Mouse (Mus musculus) spleen, adult 2 months (tissue): ENCODE measurements around the gene Sytl3. TPM values are rescaled to one million over a fixed set of nuclear protein-coding genes. Genes with fewer than 3 reads are reported as not detected.
"Not testable (repeated sequence)": the region's sequence is repeated elsewhere in the genome, so short reads cannot be mapped to it uniquely, and the experiment has no call there.

ENCODE experiments used
- DNase-seq, 2 experiments: peaks; one replicate each; pipeline versions ENCODE4 v3.0.0 to v3.0.0-alpha.2; 2012 to 2021; ENCODE audit warnings: low spot score in 2 of 2, low read depth in 1 of 2
- H3K27ac ChIP-seq: fragments of 200-500 bp; 2 replicates; pipeline ENCODE4 v1.5.1; 2012; ENCODE audit warnings: low read length, inconsistent platforms; ENCODE audit not compliant: insufficient read depth
- H3K27me3 ChIP-seq: fragments of 200-500 bp; 2 replicates; pipeline ENCODE4 v1.6.1; 2012; ENCODE audit warnings: mild to moderate bottlenecking, moderate library complexity, low read length, inconsistent platforms; ENCODE audit not compliant: control insufficient read depth, insufficient read depth
- H3K36me3 ChIP-seq: fragments of 200-500 bp; 2 replicates; pipeline ENCODE4 v1.6.1; 2012; ENCODE audit warnings: mild to moderate bottlenecking, low read length, inconsistent platforms; ENCODE audit not compliant: control insufficient read depth, insufficient read depth
- H3K4me1 ChIP-seq: fragments of 200-500 bp; 2 replicates; pipeline ENCODE4 v1.6.1; 2011; ENCODE audit warnings: inconsistent platforms; ENCODE audit not compliant: control insufficient read depth, insufficient read depth, insufficient read length
- H3K4me3 ChIP-seq: fragments of 200-500 bp; 2 replicates; pipeline ENCODE4 v1.5.1; 2011; ENCODE audit warnings: mild to moderate bottlenecking, inconsistent platforms; ENCODE audit not compliant: insufficient read depth, insufficient read length; ENCODE audit errors: extremely low read depth
- CTCF ChIP-seq: fragments of 200-500 bp; IDR thresholded peaks from 2 replicates; pipeline ENCODE4 v1.5.1; 2011; ENCODE audit warnings: mild to moderate bottlenecking, inconsistent platforms; ENCODE audit not compliant: insufficient read depth, insufficient read length, insufficient replicate concordance; ENCODE audit errors: extremely low read depth
- POLR2A ChIP-seq: fragments of 200-500 bp; IDR thresholded peaks from 2 replicates; pipeline ENCODE4 v1.6.1; 2011; ENCODE audit warnings: low read depth, low read length, inconsistent platforms
- whole genome bisulfite sequencing: fragments of 180-500 bp; shearing (Covaris S2); methylation state at CpG from one replicate; pipeline ENCODE4 v1.1.7; 2018; 5-methylcytosine and 5-hydroxymethylcytosine counted together
- polyA plus RNA-seq: library from polyadenylated mRNA; depleted of rRNA; stranded (reverse); fragments of >200 nt; gene quantifications from 2 replicates; pipeline ENCODE4 v1.2.3, GENCODE M21; 2012

The Sytl3 gene
- polyA plus RNA-seq, 1 experiment = 3.8 TPM

GRCm38 (mm10) chr17:6630398-6630797 lies 28.5 kb upstream of the Sytl3 start:
- not testable (repeated sequence) for H3K36me3 ChIP-seq, H3K4me1 ChIP-seq, H3K4me3 ChIP-seq, H3K27ac ChIP-seq, H3K27me3 ChIP-seq, DNase-seq
- WGBS = 89% methylated on average over 4 of the region's 4 CpGs

- 92% methylated on average over 6 of the region's 6 CpGs for whole genome bisulfite sequencing
- not testable (repeated sequence) for H3K36me3 ChIP-seq, H3K27me3 ChIP-seq, H3K27ac ChIP-seq, H3K4me3 ChIP-seq, H3K4me1 ChIP-seq, DNase-seq
Observed at GRCm38 (mm10) chr17:6632850-6633249, 26.0 kb upstream of the Sytl3 start.

GRCm38 (mm10) chr17:6635781-6636180 lies 23.1 kb upstream of the Sytl3 start:
- not testable (repeated sequence) for H3K4me1 ChIP-seq, H3K4me3 ChIP-seq, H3K36me3 ChIP-seq, H3K27me3 ChIP-seq, DNase-seq, H3K27ac ChIP-seq
- 83% methylated on average over 1 of the region's 4 CpGs for WGBS

- TF ChIP-seq POLR2A = no peak
- no peak for TF ChIP-seq CTCF
- Histone ChIP-seq H3K4me3 (no peak overlapping the region), H3K36me3 (no peaks in the 10 kb centered on the region), H3K4me1 (no peaks in the 10 kb centered on the region), H3K27me3 (no peaks in the 10 kb centered on the region), H3K27ac (no peak overlapping the region)
- WGBS = 86% methylated on average over 5 of the region's 5 CpGs
- no peak for DNase-seq
Observed at GRCm38 (mm10) chr17:6636861-6637260, 22.0 kb upstream of the Sytl3 start.

- H3K27ac ChIP-seq, H3K4me3 ChIP-seq, H3K27me3 ChIP-seq, H3K36me3 ChIP-seq, DNase-seq, H3K4me1 ChIP-seq: not testable (repeated sequence)
- WGBS = 84% methylated on average over 4 of the region's 4 CpGs
Observed at GRCm38 (mm10) chr17:6637434-6637833, 21.5 kb upstream of the Sytl3 start.

GRCm38 (mm10) chr17:6638444-6638843 lies 20.4 kb upstream of the Sytl3 start:
- WGBS = 44% methylated on average over 8 of the region's 8 CpGs
- not testable (repeated sequence) for DNase-seq, H3K27me3 ChIP-seq, H3K27ac ChIP-seq, H3K36me3 ChIP-seq, H3K4me3 ChIP-seq, H3K4me1 ChIP-seq

GRCm38 (mm10) chr17:6639486-6639885 lies 19.4 kb upstream of the Sytl3 start:
- 89% methylated on average over 17 of the region's 21 CpGs for WGBS
- not testable (repeated sequence) for H3K27me3 ChIP-seq, DNase-seq, H3K4me3 ChIP-seq, H3K4me1 ChIP-seq, H3K27ac ChIP-seq, H3K36me3 ChIP-seq

- H3K27ac ChIP-seq, H3K36me3 ChIP-seq, H3K4me1 ChIP-seq, H3K4me3 ChIP-seq, DNase-seq, H3K27me3 ChIP-seq: not testable (repeated sequence)
- 86% methylated on average over 10 of the region's 10 CpGs for WGBS
Observed at GRCm38 (mm10) chr17:6640044-6640637, 18.8 kb upstream of the Sytl3 start.

GRCm38 (mm10) chr17:6640771-6641429 lies 18.0 kb upstream of the Sytl3 start:
- 53% methylated on average over 14 of the region's 14 CpGs for whole genome bisulfite sequencing
- H3K4me3 ChIP-seq, H3K4me1 ChIP-seq, H3K27me3 ChIP-seq, H3K36me3 ChIP-seq, DNase-seq, H3K27ac ChIP-seq: not testable (repeated sequence)

- H3K4me1 ChIP-seq, H3K27me3 ChIP-seq, H3K36me3 ChIP-seq, H3K27ac ChIP-seq, DNase-seq, H3K4me3 ChIP-seq: not testable (repeated sequence)
- WGBS = 95% methylated on average over 7 of the region's 9 CpGs
Observed at GRCm38 (mm10) chr17:6644210-6644609, 14.7 kb upstream of the Sytl3 start.

GRCm38 (mm10) chr17:6644673-6645072 lies 14.2 kb upstream of the Sytl3 start:
- WGBS = 91% methylated on average over 4 of the region's 4 CpGs
- H3K36me3 ChIP-seq, H3K27me3 ChIP-seq, H3K4me3 ChIP-seq, H3K27ac ChIP-seq, H3K4me1 ChIP-seq, DNase-seq: not testable (repeated sequence)
